Mouse (Mus musculus) activated CD4-positive, CD25-positive, alpha-beta regulatory T cell, adult 9 weeks (primary cell): ENCODE measurements around the gene Cbx7. TPM values are rescaled to one million over a fixed set of nuclear protein-coding genes. Genes with fewer than 3 reads are reported as not detected.

Source experiments
- polyA plus RNA-seq: library from polyadenylated mRNA; unstranded; fragments of 100-300 nt; shearing (Covaris generic); gene quantifications from one replicate; pipeline ENCODE4 v1.2.1, GENCODE M21; 2017

Gene Cbx7
- polyA plus RNA-seq: 58.9 TPM

GRCm38 (mm10) chr15:79970940-79971339 lies at the start of gene Cbx7:
Cbx7 (minus strand) TSS chr15:79971119.

GRCm38 (mm10) chr15:80014321-80015210 lies 43.6 kb upstream of the Cbx7 start, which contains the start of gene Pdgfb:
Pdgfb (minus strand) TSS chr15:80014977.

GRCm38 (mm10) chr15:79891436-79892212 lies 79.3 kb downstream of the Cbx7 start, which contains the start of gene Apobec3:
Apobec3 (plus strand) TSS chr15:79891659.

Other genes starting within 250 kb of the Cbx7 start
- gene Sun2, start 228.6 kb downstream of the Cbx7 start, polyA plus RNA-seq: 15.1 TPM
- 12.3 TPM for gene Dnal4, start 193.3 kb downstream of the Cbx7 start, polyA plus RNA-seq
- gene Nptxr, start 166.4 kb downstream of the Cbx7 start, polyA plus RNA-seq: not detected
- not detected for gene Npcd, start 136.9 kb downstream of the Cbx7 start, polyA plus RNA-seq
- 59.4 TPM for gene Cbx6, start 136.4 kb downstream of the Cbx7 start, polyA plus RNA-seq
- gene Apobec3, start 79.5 kb downstream of the Cbx7 start, polyA plus RNA-seq: 520 TPM
- gene Pdgfb, start 43.9 kb upstream of the Cbx7 start, polyA plus RNA-seq: 1.4 TPM
- gene Syngr1, start 120.2 kb upstream of the Cbx7 start, polyA plus RNA-seq: 0.27 TPM
- gene Rpl3, start 120.7 kb upstream of the Cbx7 start, polyA plus RNA-seq: 1,708 TPM
- 22.9 TPM for gene Tab1, start 162.0 kb upstream of the Cbx7 start, polyA plus RNA-seq
- not detected for gene Mgat3, start 202.6 kb upstream of the Cbx7 start, polyA plus RNA-seq